Mouse (Mus musculus) myocyte (in vitro differentiated cells): ENCODE measurements around the gene Doxl2. TPM values are rescaled to one million over a fixed set of nuclear protein-coding genes. Genes with fewer than 3 reads are reported as not detected.

ENCODE experiments used
- H3K27me3 ChIP-seq: one replicate; pipeline ENCODE4 v1.6.1; 2011; ENCODE audit not compliant: control insufficient read depth, insufficient read depth, insufficient read length
- H3K36me3 ChIP-seq: one replicate; pipeline ENCODE4 v1.6.1; 2011; ENCODE audit not compliant: control insufficient read depth, insufficient read depth
- H3K4me2 ChIP-seq: one replicate; pipeline ENCODE4 v1.6.1; 2011; ENCODE audit warnings: low read depth, control low read depth
- H3K4me3 ChIP-seq: one replicate; pipeline ENCODE4 v1.5.1; 2011; ENCODE audit warnings: mild to moderate bottlenecking, control low read depth, moderate library complexity
- H3K79me2 ChIP-seq: one replicate; pipeline ENCODE4 v1.6.1; 2011; ENCODE audit not compliant: control insufficient read depth, insufficient read depth
- H3ac ChIP-seq: one replicate; pipeline ENCODE4 v1.6.1; 2011; ENCODE audit not compliant: control insufficient read depth, insufficient read length
- CEBPB ChIP-seq: IDR thresholded peaks from 2 replicates; pipeline ENCODE4 v1.6.1; 2011; ENCODE audit warnings: mild to moderate bottlenecking, moderate library complexity; ENCODE audit not compliant: poor library complexity, insufficient read depth, severe bottlenecking
- E2F4 ChIP-seq: IDR thresholded peaks from one replicate; pipeline ENCODE4 v1.6.1; 2011; ENCODE audit warnings: mild to moderate bottlenecking, control low read depth, moderate library complexity; ENCODE audit not compliant: insufficient read depth
- MAX ChIP-seq: IDR thresholded peaks from one replicate; pipeline ENCODE4 v1.6.1; 2011; ENCODE audit warnings: low read depth, mild to moderate bottlenecking, control low read depth
- MYOD1 ChIP-seq, 3 experiments: IDR thresholded peaks; one replicate each; pipeline ENCODE4 v1.6.1; 2011; ENCODE audit warnings: control low read depth in 2 of 3, low read depth in 2 of 3, mild to moderate bottlenecking in 2 of 3, moderate library complexity in 1 of 3; ENCODE audit not compliant: insufficient read length in 2 of 3, control insufficient read depth in 1 of 3
- MYOG ChIP-seq, 3 experiments: IDR thresholded peaks; one replicate each; pipeline ENCODE4 v1.6.1; 2011; ENCODE audit warnings: control low read depth in 2 of 3, low read depth in 2 of 3, mild to moderate bottlenecking in 2 of 3; ENCODE audit not compliant: insufficient read length in 2 of 3, control insufficient read depth in 1 of 3, insufficient read depth in 1 of 3
- POLR2A ChIP-seq: IDR thresholded peaks from one replicate; pipeline ENCODE4 v1.6.1; 2011; ENCODE audit warnings: low read depth, mild to moderate bottlenecking, control low read depth, moderate library complexity; ENCODE audit not compliant: insufficient read length
- POLR2AphosphoS2 ChIP-seq: IDR thresholded peaks from one replicate; pipeline ENCODE4 v1.6.1; 2011; ENCODE audit warnings: low read depth, control low read depth; ENCODE audit not compliant: insufficient read length
- REST ChIP-seq: IDR thresholded peaks from one replicate; pipeline ENCODE4 v1.6.1; 2011; ENCODE audit warnings: mild to moderate bottlenecking, control low read depth, moderate library complexity; ENCODE audit not compliant: insufficient read depth, insufficient read length
- SRF ChIP-seq: IDR thresholded peaks from one replicate; pipeline ENCODE4 v1.6.1; 2011; ENCODE audit warnings: low read depth; ENCODE audit not compliant: control insufficient read depth, insufficient read length
- TCF12 ChIP-seq: IDR thresholded peaks from one replicate; pipeline ENCODE4 v1.6.1; 2011; ENCODE audit warnings: mild to moderate bottlenecking, control low read depth; ENCODE audit not compliant: poor library complexity, insufficient read depth, severe bottlenecking
- TCF3 ChIP-seq: IDR thresholded peaks from one replicate; pipeline ENCODE4 v1.6.1; 2011; ENCODE audit warnings: low read depth, control low read depth; ENCODE audit not compliant: insufficient read length
- USF1 ChIP-seq: IDR thresholded peaks from one replicate; pipeline ENCODE4 v1.6.1; 2011; ENCODE audit warnings: low read depth, mild to moderate bottlenecking, control low read depth, moderate library complexity
- polyA plus RNA-seq: library from polyadenylated mRNA; unstranded; fragments of >200 nt; fragmentation: generic; extraction: Trizol; gene quantifications from one replicate; pipeline ENCODE4 v1.2.1, GENCODE M21; 2012; ENCODE audit warnings: missing spikeins

Gene Doxl2
- polyA plus RNA-seq, 1 experiment = not detected

DNA sequence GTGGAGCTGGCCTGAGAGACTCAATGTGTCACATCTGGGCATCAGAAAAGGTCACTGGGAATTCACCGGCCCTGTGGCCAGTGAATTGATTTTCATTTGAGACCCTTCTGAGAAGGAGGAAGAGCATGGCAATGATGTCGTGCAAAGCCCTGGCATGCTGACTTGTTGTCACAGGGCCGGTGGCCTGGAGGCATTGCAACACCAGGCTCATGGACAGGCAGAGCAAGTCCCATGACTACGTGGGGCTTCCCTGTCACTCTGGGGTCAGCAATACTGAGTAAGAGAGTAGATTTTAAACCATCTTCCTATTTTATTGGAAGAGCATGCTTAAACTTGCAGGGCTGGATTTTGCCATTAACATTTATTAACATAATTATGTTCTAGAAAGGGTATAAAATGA lies 38.3 kb downstream of the Doxl2 start:
- Histone ChIP-seq H3K4me3 (no peak overlapping the region), H3K4me2 (no peak overlapping the region), H3ac (no peak overlapping the region), H3K36me3 (no peaks in the 10 kb centered on the region), H3K27me3 (peaks cover 5% of the 10 kb centered on the region), H3K79me2 (no peaks in the 10 kb centered on the region)
- TF ChIP-seq TCF12 (no peak), REST (no peak), E2F4 (no peak), TCF3 (no peak), MAX (no peak), POLR2A (no peak), MYOG (IDR thresholded peaks at IDR 0.05; ENCODE audit: control insufficient read depth in 1 of 3, insufficient read depth in 1 of 3, insufficient read length in 2 of 3, low read depth in 2 of 3) (no peak), SRF (no peak), CEBPB (no peak), MYOD1 (IDR thresholded peaks at IDR 0.05; ENCODE audit: control insufficient read depth in 1 of 3, insufficient read length in 2 of 3, low read depth in 2 of 3) (no peak)

DNA sequence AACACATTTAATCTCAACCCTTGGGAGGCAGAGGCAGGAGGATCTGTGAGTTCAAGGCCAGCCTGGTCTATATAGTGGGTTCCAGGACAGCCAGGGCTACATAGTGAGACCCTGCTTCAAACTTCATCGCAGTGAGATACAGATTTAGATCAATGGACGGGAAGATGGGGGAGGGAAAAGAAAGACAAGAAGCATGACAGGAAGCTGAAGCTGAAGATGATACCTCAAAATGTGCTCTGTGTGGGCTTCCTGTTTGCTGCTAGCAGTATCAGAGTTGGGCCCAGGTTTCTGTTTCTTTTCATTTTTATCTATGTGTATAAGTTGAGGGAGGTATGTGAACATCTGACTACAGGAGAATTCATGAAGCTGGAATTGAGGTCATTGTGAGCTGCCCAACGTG lies 38.7 kb downstream of the Doxl2 start:
- Histone ChIP-seq H3ac (no peak overlapping the region), H3K27me3 (peaks cover 5% of the 10 kb centered on the region), H3K4me3 (no peak overlapping the region), H3K79me2 (no peaks in the 10 kb centered on the region), H3K4me2 (no peak overlapping the region), H3K36me3 (no peaks in the 10 kb centered on the region)
- TF ChIP-seq POLR2A = no peak
- no peak for TF ChIP-seq POLR2AphosphoS2
- TF ChIP-seq CEBPB = no peak
- TF ChIP-seq REST = no peak
- no peak for TF ChIP-seq MYOD1 (IDR thresholded peaks at IDR 0.05; ENCODE audit: control insufficient read depth in 1 of 3, insufficient read length in 2 of 3, low read depth in 2 of 3)
- no peak for TF ChIP-seq E2F4
- no peak for TF ChIP-seq TCF12
- TF ChIP-seq USF1 = no peak
- no peak for TF ChIP-seq MYOG (IDR thresholded peaks at IDR 0.05; ENCODE audit: control insufficient read depth in 1 of 3, insufficient read depth in 1 of 3, insufficient read length in 2 of 3, low read depth in 2 of 3)
- TF ChIP-seq MAX = no peak
- TF ChIP-seq SRF = no peak

- H3K36me3 ChIP-seq = no peaks in the 10 kb centered on the region
- H3K4me3 ChIP-seq = no peak overlapping the region
- H3ac ChIP-seq = no peak overlapping the region
- peaks cover 5% of the 10 kb centered on the region for H3K27me3 ChIP-seq
- H3K79me2 ChIP-seq = no peaks in the 10 kb centered on the region
- no peak overlapping the region for H3K4me2 ChIP-seq
- TF ChIP-seq MAX (no peak), POLR2AphosphoS2 (no peak), POLR2A (no peak), MYOG (IDR thresholded peaks at IDR 0.05; ENCODE audit: control insufficient read depth in 1 of 3, insufficient read depth in 1 of 3, insufficient read length in 2 of 3, low read depth in 2 of 3) (no peak), TCF12 (no peak), USF1 (no peak), E2F4 (no peak), CEBPB (no peak), SRF (no peak), MYOD1 (IDR thresholded peaks at IDR 0.05; ENCODE audit: control insufficient read depth in 1 of 3, insufficient read length in 2 of 3, low read depth in 2 of 3) (no peak), TCF3 (no peak), REST (no peak)
Observed at GRCm38 (mm10) chr6:49017150-49017549, 42.4 kb downstream of the Doxl2 start.

DNA sequence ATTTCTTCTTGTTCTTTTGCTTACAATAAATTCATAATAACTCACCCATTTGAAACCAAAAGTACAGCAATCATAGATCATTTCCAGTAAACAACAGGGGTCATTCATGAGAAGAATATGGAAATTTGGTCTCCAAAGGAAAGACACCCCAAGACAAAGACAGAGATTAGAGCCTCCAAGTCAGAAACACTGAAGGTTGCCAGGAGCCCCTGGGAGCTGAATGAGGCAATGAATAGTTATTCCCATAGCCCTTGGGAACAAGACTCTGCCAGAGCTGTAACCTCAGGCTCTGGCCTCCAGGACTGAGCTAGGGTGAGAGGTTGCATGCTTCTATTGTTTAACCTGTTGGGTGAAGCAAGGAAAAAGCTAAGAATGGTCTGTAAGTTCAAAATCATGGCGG lies 44.6 kb downstream of the Doxl2 start:
- no peak overlapping the region for H3K4me3 ChIP-seq
- no peaks in the 10 kb centered on the region for H3K79me2 ChIP-seq
- H3K36me3 ChIP-seq = no peaks in the 10 kb centered on the region
- no peaks in the 10 kb centered on the region for H3K27me3 ChIP-seq
- no peak overlapping the region for H3K4me2 ChIP-seq
- H3ac ChIP-seq = no peak overlapping the region
- TF ChIP-seq USF1 (no peak), TCF3 (no peak), REST (no peak), E2F4 (no peak), SRF (no peak), TCF12 (no peak), POLR2A (no peak)

- no peak overlapping the region for H3K4me3 ChIP-seq
- no peaks in the 10 kb centered on the region for H3K79me2 ChIP-seq
- TF ChIP-seq MYOG (IDR thresholded peaks at IDR 0.05; ENCODE audit: control insufficient read depth in 1 of 3, insufficient read depth in 1 of 3, insufficient read length in 2 of 3, low read depth in 2 of 3) (peak in 1 of 3 experiments; percentile 49), E2F4 (no peak)
- H3K27me3 ChIP-seq = no peaks in the 10 kb centered on the region
- H3K4me2 ChIP-seq = peak overlapping the region; percentile 12
- no peak overlapping the region for H3ac ChIP-seq
- no peaks in the 10 kb centered on the region for H3K36me3 ChIP-seq
Observed at GRCm38 (mm10) chr6:49021141-49022012, 46.6 kb downstream of the Doxl2 start.
